Mouse (Mus musculus): ENCODE measurements around the gene Pfas.
"Not testable (repeated sequence)": the region's sequence is repeated elsewhere in the genome, so short reads cannot be mapped to it uniquely, and the experiment has no call there.

Gene Pfas

GRCm38 (mm10) chr11:68973250-68974058 is 34.8 kb downstream of the Pfas start:
- peak; percentile 78 to 87 for DNase-seq (ENCODE audit: low spot score in 2 of 2)

GRCm38 (mm10) chr11:68970232-68970631 is 38.0 kb downstream of the Pfas start:
- DNase-seq (ENCODE audit: low spot score in 2 of 2), result no peak

GRCm38 (mm10) chr11:68968752-68969151 is 39.5 kb downstream of the Pfas start:
- no peak for DNase-seq (ENCODE audit: low spot score in 2 of 2)

- peak; percentile 90 to 93 for DNase-seq (ENCODE audit: low spot score in 2 of 2)
These were observed 40.6 kb downstream of the Pfas start, which contains the start of gene Slc25a35 for GRCm38 (mm10) chr11:68967337-68968282. Gene Slc25a35 (plus strand): TSS chr11:68968131.

- no peak for DNase-seq (ENCODE audit: low spot score in 2 of 2)
These were observed 41.7 kb downstream of the Pfas start for GRCm38 (mm10) chr11:68966554-68966953.

- peak; percentile 70 to 88 for DNase-seq (ENCODE audit: low spot score in 2 of 2)
These were observed 42.4 kb downstream of the Pfas start for GRCm38 (mm10) chr11:68965845-68966244.

GRCm38 (mm10) chr11:68965050-68965449 is 43.2 kb downstream of the Pfas start:
- DNase-seq (ENCODE audit: low spot score in 2 of 2), result no peak

GRCm38 (mm10) chr11:68963405-68963804 is 44.9 kb downstream of the Pfas start:
- no peak for DNase-seq (ENCODE audit: low spot score in 2 of 2)

GRCm38 (mm10) chr11:68962159-68962558 is 46.1 kb downstream of the Pfas start:
- DNase-seq (ENCODE audit: low spot score in 2 of 2), result not testable (repeated sequence)

- no peak for DNase-seq (ENCODE audit: low spot score in 2 of 2)
These were observed 46.7 kb downstream of the Pfas start for GRCm38 (mm10) chr11:68961596-68961995.

GRCm38 (mm10) chr11:68957971-68958370 is 50.3 kb downstream of the Pfas start:
- no peak for DNase-seq (ENCODE audit: low spot score in 2 of 2)

GRCm38 (mm10) chr11:68957308-68957707 is 51.0 kb downstream of the Pfas start, which contains the start of gene Arhgef15:
Gene Arhgef15 (minus strand): TSS chr11:68957480.
- no peak for DNase-seq (ENCODE audit: low spot score in 2 of 2)

GRCm38 (mm10) chr11:68956697-68957096 is 51.6 kb downstream of the Pfas start:
- DNase-seq (ENCODE audit: low spot score in 2 of 2), result no peak

GRCm38 (mm10) chr11:68956107-68956506 is 52.2 kb downstream of the Pfas start:
- no peak for DNase-seq (ENCODE audit: low spot score in 2 of 2)

- no peak for DNase-seq (ENCODE audit: low spot score in 2 of 2)
These were observed 52.8 kb downstream of the Pfas start for GRCm38 (mm10) chr11:68955473-68955872.

- no peak for DNase-seq (ENCODE audit: low spot score in 2 of 2)
These were observed 53.9 kb downstream of the Pfas start for GRCm38 (mm10) chr11:68954408-68954807.

GRCm38 (mm10) chr11:68953903-68954302 is 54.4 kb downstream of the Pfas start:
- no peak for DNase-seq (ENCODE audit: low spot score in 2 of 2)

- DNase-seq (ENCODE audit: low spot score in 2 of 2), result no peak
These were observed 60.7 kb downstream of the Pfas start for GRCm38 (mm10) chr11:68947542-68947993.

GRCm38 (mm10) chr11:68946806-68947440 is 61.3 kb downstream of the Pfas start:
- no peak for DNase-seq (ENCODE audit: low spot score in 2 of 2)

GRCm38 (mm10) chr11:68946001-68946400 is 62.3 kb downstream of the Pfas start:
- DNase-seq (ENCODE audit: low spot score in 2 of 2), result no peak

- no peak for DNase-seq (ENCODE audit: low spot score in 2 of 2)
These were observed 63.0 kb downstream of the Pfas start for GRCm38 (mm10) chr11:68945245-68945644.

- DNase-seq (ENCODE audit: low spot score in 2 of 2), result no peak
These were observed 65.5 kb downstream of the Pfas start for GRCm38 (mm10) chr11:68942731-68943130.

Data from spleen, postnatal 4 days (tissue).